Mouse (Mus musculus) granulocyte monocyte progenitor cell, adult 5-6 weeks (primary cell): ENCODE data around the gene Maml3. TPM values are rescaled to one million over a fixed set of nuclear protein-coding genes. Genes with fewer than 3 reads are reported as not detected.
A peak's percentile ranks its signal among the peaks of the same experiment; 100 is the strongest.

ENCODE experiments used
- ATAC-seq: replicated peaks from 2 replicates; pipeline ENCODE4 v1.8.0; 2016; ENCODE audit warnings: mild to moderate bottlenecking, moderate TSS enrichment, inconsistent platforms; ENCODE audit not compliant: poor library complexity, severe bottlenecking
- total RNA-seq, 2 experiments: library from RNA; stranded (forward) in 1 of 2; stranded (reverse) in 1 of 2; fragments of 200-712, 200-1000 nt in 1 of 2; fragments of >200 nt in 1 of 2; fragmentation: Nextera tagmentation in 1 of 2; gene quantifications; 2 replicates each; pipeline ENCODE4 v1.2.3; 2014 to 2017

Gene Maml3
- total RNA-seq, 2 experiments from 2014 or later = 4.9 to 12.3 TPM

DNA sequence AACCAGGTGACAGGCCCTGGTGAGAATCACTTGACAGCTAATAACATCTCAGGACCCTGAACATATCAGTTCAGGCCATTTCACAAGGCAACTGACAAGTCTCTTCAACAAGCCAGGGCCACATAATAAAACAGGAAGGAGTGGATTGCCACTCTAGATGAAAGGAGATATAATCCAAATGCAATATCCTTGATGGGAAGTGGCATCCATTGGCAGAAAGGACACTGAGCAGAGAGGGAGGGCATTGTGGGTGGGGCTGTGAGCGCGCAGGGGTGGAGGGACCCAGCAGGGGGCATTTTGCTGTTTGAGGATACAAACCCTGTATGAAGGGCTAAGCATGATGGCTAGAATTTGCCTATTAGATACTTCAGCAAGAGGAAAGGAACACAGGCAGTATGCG is 340.7 kb downstream of the Maml3 start:
- peak; percentile 69 for ATAC-seq

DNA sequence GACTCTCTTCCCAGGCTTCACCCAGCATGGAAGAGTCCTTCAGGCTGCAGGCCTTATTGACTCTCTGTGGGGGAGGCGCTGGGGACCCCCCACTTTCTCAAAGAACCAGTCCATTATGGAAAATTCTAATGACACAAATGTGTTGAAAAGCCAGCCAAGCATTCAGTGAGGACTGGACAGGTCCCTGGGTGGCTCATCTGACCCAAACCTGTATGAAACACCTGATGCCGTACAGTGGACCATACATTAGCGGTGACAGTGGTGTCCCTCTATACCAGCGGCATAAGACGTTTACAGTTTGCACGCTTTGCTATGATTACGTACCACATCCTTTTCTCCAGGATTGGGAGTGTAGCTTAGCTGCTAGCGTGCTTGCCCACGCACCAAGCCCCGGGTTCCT is 342.0 kb downstream of the Maml3 start:
- no peak for ATAC-seq

DNA sequence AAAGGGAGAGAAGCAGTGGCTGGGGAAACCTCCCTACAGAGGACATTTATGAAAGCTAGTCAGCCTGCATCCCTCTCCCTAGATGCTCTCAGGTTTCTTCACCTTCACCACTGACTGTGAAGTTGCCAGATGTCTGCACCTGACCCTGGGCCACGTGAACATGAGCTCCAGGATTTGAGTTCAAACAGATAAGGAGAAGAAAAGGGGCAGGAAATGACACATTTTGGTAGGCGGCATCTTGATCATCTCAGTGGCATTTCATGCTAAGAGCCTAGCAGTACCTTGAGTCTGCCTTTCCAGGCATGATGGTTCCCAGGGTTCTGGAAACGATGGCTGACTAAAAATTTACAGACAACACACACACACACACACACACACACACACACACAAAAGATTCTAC is 345.3 kb downstream of the Maml3 start:
- no peak for ATAC-seq

DNA sequence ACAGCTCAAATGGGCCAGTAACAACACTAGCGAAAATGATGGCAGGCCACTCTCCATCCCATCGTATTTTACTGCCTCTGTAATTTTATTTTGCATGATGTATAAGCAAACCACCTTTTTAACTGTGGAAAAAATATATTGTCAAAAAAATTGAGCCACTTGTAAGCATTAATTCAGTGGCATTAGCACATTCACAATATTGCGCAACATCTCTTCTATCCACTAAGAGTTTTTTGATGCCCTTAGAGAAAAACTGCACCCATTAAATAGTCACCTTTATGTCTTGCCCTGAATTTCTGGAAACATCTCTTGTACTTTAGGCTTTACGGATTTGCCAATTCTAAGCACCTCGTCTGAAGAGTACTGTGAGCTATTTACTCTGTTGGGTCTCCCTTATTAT is 347.8 kb downstream of the Maml3 start:
- no peak for ATAC-seq

DNA sequence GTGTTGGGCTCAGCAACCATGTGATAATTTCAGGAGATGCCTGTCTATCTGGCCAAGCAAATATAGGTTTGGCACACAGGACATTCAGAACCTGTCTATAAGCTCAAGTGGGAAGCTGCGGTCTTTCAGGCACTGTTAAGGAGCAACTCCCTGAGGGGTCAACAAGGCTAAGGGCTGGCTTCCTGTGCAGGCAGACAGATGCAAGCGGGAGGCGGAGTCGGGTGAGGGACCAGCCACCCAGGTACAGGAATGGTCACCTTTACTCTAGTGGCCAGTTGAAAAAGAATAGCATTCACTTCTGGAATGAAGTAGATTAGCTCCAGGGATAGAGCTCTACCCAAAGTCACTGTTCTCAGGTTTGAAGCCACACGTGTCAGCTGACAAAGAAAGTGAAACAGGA is 348.6 kb downstream of the Maml3 start:
- ATAC-seq = no peak

DNA sequence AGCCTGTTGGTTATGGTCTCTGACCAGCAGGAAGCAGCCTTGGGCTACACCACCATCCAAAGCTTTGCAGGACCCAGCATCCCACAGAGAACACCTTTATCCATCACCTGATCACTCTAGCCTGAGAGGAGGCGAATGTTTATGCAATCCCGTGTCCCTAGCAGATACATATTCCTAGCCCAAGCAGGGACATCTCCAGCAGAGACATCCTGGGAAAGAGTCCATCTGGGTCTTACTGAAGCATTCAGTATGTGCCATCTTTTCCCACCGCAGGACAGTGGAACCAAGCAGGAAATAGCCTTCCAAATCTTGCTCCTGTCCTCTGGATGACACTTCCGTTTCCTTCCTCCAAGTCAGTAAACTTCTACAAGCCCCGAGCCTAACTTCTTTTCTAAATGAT is 351.6 kb downstream of the Maml3 start:
- no peak for ATAC-seq

DNA sequence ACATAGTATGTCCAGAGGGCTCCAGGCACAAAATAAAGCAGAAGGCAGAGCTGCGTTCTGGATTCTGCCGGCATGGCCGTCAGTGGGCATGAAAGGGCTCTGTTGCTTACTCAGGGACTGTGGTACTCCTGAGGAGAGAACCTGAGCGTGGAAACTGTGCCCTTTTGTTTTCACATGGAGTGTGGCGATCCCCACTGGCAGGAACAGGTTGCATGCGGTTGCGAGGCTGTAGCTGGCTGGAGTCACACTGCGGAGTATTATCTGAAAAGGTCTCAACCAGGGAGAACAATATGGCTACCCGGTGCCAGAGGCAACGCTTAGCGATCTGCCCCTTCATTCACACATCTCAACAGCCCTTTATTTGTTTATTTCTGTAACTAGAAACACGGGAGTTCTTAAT is 353.4 kb downstream of the Maml3 start:
- ATAC-seq = no peak

DNA sequence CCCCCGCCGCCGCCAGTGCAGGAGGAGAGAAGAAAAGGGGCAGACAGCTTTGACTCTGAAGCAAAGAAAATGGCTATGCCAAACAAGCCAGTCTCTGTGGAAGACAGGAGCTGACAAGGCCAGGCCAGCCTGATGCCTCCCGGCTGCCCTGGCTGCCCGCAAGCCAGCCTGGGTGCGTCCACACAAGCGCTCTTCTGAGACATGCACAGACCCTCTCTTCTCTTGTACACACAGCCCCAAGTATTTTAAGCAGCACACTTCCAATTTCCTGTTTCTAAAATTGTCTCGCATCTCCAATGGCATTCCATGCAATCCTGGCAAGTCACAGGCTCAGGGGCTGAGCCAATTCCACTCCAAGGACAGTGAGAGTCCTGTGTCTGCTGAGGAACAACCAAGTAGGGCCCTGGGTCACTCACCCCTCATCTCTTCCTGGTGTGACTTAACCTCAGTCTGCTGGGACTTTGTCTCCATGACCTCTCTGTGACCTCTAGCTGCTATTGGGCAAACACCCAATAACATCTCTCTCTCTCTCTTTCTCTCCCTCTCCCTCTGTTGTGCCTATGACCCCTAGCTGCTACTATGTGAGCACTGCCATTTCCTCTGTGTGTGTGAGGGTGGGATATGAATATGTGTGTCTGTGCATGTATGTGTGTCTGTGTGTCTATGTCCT is 354.9 kb downstream of the Maml3 start:
- no peak for ATAC-seq

DNA sequence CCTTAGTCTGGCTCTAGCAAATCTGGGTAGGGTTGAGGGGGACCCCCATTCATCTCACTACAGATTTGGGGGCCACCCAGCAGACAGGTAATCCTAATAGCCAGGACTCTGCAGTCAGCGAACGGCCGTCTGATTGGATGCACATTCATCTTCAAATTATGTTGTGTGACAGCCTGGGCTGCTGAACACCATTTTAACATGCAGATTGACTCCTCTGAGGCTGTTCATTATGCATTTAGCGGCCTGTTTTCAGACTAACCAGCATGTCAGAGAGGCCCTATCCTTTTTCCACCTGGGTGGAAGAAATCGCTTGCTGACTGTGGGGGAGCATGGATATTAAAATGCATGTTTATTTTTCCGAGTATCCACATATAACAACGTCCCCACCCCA is 355.5 kb downstream of the Maml3 start:
- ATAC-seq = no peak

DNA sequence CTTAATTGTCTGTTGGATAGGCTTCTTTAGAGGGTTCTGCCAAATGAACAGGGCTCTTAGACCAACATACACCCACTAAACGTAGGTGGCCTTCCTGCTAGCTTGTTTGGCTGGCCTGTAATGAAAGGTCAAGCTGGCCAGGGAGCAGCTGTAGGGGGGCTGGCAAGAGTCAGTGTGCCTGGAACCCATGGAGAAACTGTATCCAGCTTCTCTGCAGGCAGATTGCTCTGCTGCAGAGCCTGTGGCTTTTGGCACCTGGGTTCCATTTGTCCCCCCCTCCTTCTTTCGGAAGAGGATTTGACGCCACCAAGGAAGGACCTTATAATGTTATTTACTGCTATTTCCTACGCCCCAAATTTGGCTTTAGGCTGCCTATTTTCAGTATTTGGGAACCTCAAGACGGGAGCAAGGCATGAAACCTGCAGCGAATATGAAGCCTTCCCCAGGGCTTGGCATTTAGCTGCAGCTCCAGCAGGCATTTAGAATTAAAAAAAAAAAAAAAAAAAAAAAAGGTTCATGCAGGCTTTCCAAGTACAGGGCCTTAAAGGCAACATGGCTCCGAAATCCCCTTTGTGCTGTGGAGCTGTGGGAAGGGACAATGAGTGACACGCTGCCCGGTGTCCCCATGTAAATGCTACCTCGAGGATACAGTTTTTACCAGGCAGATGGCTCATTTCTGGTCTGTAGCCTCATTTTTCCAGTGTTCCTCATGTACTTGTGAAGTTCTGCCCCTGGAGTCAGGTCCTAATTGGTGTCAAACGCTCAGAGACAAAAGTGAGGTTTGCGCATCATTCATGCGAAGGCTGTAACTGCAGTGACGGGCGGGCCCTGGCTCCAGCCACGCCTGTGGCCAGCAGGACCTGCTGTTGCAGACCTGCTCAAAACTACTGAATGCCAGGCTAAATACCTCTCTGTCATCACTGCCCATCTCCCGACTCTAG is 356.2 kb downstream of the Maml3 start:
- ATAC-seq = no peak

DNA sequence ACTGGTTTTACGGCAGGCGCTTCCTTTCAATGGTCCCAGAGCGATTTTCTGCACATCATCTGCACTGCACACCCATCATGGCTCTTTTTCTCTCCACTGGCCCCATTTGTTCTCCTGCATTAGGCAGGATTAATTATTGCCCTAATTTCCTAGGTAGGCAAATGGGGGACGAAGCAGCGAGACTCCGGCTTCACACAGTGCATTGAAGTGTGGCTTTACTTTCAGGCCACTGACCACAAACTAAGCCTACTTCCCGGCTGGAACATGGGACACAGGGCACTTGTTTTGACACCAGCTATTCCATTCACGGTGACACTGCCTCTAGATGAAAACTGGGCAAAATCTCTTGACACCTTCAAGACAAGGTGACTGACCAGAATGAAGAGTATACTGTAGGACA is 358.1 kb downstream of the Maml3 start:
- ATAC-seq = no peak

DNA sequence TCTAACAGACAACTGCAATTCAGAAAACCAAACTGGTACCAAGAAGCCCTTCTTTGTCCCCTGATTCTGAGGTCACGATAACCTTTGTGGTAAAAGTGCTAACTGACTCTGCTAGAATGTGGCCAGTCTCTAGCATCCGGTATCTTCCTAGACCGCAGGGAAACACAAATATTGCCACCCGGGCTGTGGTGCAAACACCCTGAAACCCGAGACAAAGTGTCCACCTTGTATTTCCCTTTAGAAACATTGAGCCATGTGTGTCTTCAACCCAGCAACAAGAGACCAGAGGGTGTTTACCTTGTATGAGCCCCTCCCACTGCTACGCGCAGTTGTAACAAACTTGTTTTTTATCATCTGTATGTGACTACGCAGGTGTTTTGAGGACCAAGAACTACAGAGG is 359.7 kb downstream of the Maml3 start:
- ATAC-seq = peak; percentile 87

DNA sequence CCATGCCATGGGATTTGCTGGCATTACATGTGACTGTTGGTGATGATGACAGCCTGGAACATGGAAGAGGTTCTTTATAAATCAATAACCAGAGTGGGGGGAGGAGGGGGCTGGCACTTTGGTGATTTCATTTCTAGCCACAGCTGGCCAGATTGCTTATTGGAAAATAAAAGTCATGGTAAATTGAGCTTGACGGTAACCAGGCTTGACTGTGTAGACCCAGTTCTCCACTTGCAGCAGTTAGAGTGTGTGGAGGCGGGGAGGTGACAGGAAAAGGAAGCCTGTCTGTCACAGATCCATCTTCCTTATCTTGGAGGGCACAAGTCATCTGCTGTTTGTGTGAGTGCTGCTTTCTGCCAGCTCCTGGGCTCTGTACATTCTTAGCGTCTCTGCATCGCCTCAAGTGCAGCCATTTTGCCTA is 360.5 kb downstream of the Maml3 start:
- peak; percentile 63 for ATAC-seq

DNA sequence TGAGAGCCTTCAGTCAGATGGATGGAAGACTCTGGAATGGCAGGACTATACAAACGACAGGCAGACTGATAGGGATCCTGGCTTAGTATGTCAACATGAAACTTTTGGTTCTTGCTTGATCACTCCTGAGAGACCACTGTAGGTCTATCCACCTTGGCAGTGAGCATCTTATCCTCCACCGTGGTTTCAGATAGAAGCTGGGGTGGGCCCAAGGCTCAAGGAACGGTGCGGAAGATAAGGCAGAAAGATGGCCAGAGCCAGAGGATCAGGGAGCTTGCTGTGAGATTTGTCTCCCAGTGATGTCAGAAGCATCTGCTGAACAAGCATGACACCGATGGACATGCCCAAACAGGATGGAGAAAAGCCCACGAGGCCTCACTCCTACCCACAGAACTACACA is 362.5 kb downstream of the Maml3 start:
- no peak for ATAC-seq

DNA sequence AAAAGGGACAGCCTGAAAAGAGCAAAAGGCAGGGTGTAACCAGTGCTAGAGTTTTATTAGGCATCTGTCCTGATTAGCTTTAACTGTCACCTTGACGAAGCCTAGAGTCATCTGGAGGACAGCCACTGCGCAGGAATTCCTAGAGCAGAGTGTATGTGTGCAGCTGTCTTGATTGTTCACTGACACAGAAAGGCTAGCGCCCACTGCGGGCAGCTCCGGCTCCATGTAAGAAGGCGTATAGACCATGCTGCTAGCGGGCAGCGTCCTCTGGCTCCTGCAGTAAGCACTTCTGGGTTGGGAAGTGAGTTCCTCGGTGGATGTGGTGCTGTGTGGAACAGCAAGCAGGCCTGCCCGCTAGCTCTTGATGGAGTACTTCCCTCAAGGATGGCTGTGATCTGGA is 363.1 kb downstream of the Maml3 start:
- no peak for ATAC-seq

DNA sequence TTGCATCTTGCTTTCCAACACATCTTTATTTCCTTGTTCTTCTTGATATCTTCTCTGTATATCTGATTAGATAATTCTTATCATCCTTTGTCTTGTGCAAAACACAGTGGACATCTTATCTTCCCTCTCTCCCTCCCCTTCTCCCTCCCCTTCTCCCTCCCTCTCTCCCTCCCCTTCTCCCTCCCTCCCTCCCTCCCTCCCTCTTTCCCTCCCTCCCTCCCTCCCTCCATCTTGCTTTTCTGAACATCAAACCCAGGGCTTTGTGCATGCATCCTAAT is 365.1 kb downstream of the Maml3 start:
- ATAC-seq = no peak

DNA sequence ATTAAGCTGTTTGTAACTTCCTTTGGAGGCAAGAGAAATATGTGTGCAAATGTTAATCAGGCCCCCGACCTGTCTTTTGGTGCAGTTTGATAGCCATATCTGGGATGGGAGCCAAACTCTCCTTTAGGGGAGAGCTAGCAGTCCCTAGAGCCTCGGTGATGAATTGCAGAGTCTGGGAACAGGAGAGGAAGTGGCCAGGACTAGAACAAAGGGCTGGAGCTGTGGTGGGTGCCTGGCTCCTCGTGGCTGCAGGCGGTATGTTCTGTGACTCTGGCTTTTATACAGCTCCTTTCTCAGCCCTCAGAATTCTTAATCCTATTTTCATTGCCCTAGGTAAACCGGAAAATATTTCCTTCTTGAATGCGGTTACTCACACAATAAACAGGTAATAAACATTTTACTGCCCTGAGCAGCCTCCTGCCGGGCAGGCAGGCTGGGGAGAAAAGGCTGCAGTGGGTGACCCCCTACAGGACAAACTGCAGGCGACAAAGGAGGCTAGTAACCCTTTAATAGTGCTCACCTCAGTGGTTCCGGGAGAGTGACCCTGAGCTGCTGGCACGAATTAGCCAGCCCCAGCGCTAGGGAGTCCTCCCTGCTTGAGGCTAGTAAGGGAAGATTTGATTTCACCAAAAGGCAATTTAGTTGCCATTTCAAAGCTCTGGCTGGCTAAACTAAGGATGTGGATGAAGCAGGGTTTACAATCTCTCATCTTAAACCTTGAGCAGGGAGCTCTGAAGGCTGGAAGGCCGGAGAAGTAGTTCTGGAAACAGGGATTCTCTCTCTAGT is 365.6 kb downstream of the Maml3 start:
- peak; percentile 90 for ATAC-seq

DNA sequence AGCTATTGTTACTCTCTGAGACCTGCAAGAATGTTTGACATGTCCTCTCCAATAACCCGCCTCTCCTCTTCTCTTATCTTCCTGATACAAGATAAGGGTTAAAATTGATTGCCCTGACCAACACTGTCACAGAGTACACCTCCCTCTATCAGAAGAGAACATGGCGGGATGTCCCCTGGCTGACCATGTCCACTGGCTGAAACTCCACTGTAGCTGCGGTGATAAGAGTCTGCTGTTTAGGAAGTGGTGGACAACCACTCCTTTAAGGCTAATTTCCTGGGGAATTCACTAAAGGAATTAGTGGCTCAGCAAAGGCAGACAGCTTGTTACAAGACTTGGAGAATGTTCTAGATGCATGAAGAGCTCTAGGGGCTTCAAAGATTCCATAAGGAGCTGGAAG is 371.2 kb downstream of the Maml3 start:
- no peak for ATAC-seq

DNA sequence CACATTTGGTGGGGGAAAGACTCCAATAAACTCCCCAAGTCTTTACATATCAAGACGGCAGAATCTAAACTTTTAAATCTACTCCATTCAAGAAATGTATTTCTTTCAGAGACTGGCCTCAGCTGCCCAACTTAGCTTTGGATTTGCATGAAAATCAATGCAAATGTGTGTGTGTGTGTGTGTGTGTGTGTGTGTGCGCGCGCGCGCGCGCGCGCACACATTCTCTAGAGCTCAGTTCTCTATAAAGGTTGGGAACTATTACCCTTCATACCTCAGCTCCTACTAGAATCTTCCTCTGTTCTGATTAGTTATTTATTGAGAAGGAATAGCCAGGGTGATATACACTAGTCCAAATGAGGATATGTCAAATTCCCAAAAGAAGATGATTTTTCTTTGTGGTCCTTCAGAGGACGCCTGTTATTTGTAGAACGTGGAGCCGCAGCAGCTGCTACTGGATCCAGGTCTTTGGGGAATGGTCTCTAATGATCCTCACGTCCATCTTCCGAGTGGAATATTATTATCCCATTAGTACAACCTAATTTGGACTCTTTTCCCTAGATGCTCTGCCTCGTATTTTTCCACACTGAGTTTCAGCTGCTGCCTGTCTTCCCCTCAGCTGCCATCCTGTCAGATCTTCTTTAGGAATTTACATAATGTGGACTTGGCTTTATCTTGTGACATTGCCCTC is 372.8 kb downstream of the Maml3 start:
- ATAC-seq = no peak

DNA sequence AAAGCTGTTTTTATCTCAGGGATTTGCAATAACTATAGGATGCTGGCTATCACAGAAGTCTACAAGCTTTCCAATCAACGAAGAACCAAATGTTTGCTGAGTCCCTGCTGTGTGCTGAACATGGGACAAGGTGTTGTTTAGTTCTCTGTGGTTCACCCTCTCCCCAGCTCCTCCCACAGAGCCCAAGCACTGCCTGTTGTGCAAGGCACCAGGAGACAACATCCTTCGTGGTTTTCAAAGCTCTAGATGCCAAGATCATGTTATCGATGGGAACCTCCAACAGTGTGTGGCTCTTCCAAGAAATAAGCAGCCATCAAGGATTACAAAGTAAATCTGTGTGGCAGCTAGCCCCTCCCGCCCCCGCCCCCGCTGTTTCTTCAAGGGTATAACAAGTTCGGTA is 374.2 kb downstream of the Maml3 start:
- ATAC-seq = peak; percentile 64
